Mouse (Mus musculus) heart, embryonic 10.5 days (tissue): ENCODE data around the gene Wfikkn2. TPM values are rescaled to one million over a fixed set of nuclear protein-coding genes. Genes with fewer than 3 reads are reported as not detected.

Experiments
- DNase-seq: peaks from one replicate; pipeline ENCODE4 v3.0.0-alpha.2; 2017; ENCODE audit warnings: low spot score
- H3K27ac ChIP-seq: fragments of 300-500 bp; sonication (generic); 2 replicates; pipeline ENCODE4 v1.5.1; 2016; ENCODE audit warnings: mild to moderate bottlenecking
- H3K27me3 ChIP-seq: fragments of 300-500 bp; sonication (generic); 2 replicates; pipeline ENCODE4 v1.6.1; 2016; ENCODE audit warnings: mild to moderate bottlenecking; ENCODE audit not compliant: poor library complexity, insufficient read depth, severe bottlenecking
- H3K36me3 ChIP-seq: fragments of 300-500 bp; sonication (generic); 2 replicates; pipeline ENCODE4 v1.6.1; 2016; ENCODE audit warnings: mild to moderate bottlenecking, moderate library complexity
- H3K4me1 ChIP-seq: fragments of 300-500 bp; sonication (generic); 2 replicates; pipeline ENCODE4 v1.6.1; 2016; ENCODE audit warnings: mild to moderate bottlenecking
- H3K4me3 ChIP-seq: fragments of 300-500 bp; sonication (generic); 2 replicates; pipeline ENCODE4 v1.5.1; 2016; ENCODE audit warnings: mild to moderate bottlenecking, moderate library complexity
- H3K9me3 ChIP-seq: fragments of 300-500 bp; sonication (generic); 2 replicates; pipeline ENCODE4 v1.6.1; 2016; ENCODE audit warnings: mild to moderate bottlenecking, moderate library complexity
- WGBS: fragments of 180-500 bp; shearing (Covaris S2); methylation state at CpG from one replicate; pipeline ENCODE4 v1.1.7; 2016; 5-methylcytosine and 5-hydroxymethylcytosine counted together
- polyA plus RNA-seq: library from polyadenylated mRNA; unstranded; fragments of >200 nt; fragmentation: Nextera tagmentation; extraction: Ambion mirVana; gene quantifications from 2 replicates; pipeline ENCODE4 v1.2.1, GENCODE M21; 2016

Wfikkn2 gene
- polyA plus RNA-seq, 1 experiment from 2014 or later, result 0.59 TPM

DNA sequence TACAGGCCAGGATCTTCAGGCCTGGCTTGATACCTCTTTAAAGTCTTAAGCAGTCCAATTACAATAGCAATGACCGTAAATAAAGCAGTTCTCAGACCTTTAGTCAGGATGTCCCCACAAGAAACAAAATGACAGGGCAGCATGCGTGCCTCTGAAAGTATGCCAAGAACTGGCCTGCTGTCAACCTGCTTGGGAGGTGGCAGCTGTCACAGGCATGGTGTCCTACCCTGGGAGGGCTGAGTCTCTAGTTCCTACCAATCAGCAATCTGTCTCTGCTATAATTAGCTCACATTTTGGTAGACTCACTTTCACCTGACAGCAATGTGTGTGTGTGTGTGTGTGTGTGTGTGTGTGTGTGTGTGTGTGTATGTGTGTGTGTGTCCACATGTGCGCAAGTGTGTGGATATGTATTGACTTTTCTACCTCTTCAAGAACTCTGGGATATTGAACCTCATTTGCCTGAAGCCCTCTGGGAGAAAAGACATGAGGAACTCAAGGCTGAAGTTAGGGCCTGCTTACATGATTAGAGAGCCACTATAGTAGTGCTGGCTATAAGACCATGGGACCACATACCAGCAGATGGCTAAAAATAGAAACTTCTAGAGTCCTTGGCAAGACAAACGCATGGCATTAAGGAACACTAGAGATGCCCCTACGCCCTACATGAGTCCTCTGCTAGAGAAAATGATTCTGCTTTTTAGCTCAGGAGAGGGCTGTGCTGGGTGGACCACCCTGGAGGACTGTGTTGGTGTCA, 16.4 kb downstream of the Wfikkn2 start:
- no peaks in the 10 kb centered on the region for H3K27me3 ChIP-seq
- no peak for DNase-seq
- 78% methylated on average over 5 of the region's 5 CpGs for WGBS
- peaks cover 68% of the 10 kb centered on the region for H3K4me1 ChIP-seq
- no peaks in the 10 kb centered on the region for H3K36me3 ChIP-seq
- peak overlapping the region; percentile 90 for H3K27ac ChIP-seq
- H3K9me3 ChIP-seq, result no peaks in the 10 kb centered on the region
- H3K4me3 ChIP-seq, result no peak overlapping the region

DNA sequence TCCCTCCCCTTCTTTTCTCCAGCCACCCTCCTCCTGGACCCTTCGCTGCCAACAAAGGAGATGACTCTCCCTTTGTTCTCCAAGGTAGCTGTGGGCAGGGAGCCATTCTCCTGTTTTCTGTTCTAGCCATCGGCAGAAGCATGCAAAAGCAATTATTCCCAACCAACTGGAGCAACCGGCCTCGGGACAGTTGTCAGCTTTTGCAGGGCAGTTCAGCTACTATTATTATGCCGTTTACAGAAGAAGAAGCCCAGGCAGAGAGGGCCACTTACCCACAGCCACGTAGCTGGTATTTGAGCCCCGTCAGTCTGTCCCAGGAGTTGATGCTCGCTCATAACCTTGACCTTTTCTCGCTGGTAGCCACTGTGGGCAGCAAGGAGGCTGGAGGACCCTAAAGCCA, 17.4 kb downstream of the Wfikkn2 start:
- DNase-seq, result no peak
- Histone ChIP-seq H3K27ac (peak overlapping the region; percentile 90; the same call in 1 of the 2 replicates), H3K27me3 (no peaks in the 10 kb centered on the region), H3K4me3 (no peak overlapping the region), H3K4me1 (peaks cover 59% of the 10 kb centered on the region), H3K9me3 (no peaks in the 10 kb centered on the region), H3K36me3 (no peaks in the 10 kb centered on the region)
- 61% methylated on average over 9 of the region's 9 CpGs for WGBS

DNA sequence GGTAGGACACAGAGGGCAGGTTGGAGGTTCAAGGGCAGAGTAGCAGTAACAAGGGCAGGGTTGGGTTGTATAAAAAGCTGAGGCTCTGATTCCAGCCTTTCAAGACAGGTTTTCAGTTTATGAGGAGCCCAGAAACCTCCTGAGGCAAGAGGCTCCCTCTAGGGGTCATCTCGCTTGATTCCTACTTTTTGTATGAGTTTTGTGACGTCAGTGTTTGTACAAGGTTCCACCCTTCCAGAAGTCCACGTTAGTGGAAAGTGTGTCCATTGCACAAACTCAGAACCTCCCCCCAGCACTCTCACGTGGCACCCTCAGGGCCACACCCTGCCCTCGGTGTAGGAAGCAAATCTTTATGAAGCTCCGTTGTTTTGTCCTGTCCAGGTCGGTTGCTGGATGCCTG, 19.8 kb downstream of the Wfikkn2 start:
- WGBS, result 33% methylated on average over 7 of the region's 7 CpGs
- H3K27me3 ChIP-seq, result no peaks in the 10 kb centered on the region
- no peaks in the 10 kb centered on the region for H3K9me3 ChIP-seq
- no peak overlapping the region for H3K4me3 ChIP-seq
- no peaks in the 10 kb centered on the region for H3K36me3 ChIP-seq
- no peak for DNase-seq
- H3K4me1 ChIP-seq, result peaks cover 38% of the 10 kb centered on the region
- peak overlapping the region; percentile 72 for H3K27ac ChIP-seq

DNA sequence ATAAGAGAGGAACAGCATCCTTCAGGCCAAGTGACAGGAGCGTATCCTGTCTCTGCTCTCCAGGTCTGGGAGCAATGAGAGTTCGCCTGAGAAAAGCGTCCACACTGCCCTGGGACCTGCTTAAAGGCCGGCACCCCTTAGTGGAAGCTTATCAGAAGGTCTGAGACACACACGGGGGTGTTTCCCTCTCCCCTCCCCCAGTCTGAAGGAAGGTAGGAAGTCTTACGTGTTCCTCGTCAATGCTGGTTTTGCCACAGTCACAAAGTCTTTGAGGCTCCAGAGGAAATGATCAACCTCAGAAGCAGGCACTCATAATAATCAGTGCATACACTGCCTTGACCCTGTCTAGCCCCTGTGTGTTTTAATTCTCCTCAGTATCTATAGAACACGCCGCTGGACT, 22.3 kb downstream of the Wfikkn2 start:
- no peak for DNase-seq
- Histone ChIP-seq H3K4me3 (no peak overlapping the region), H3K4me1 (peaks cover 13% of the 10 kb centered on the region), H3K27me3 (no peaks in the 10 kb centered on the region), H3K9me3 (no peaks in the 10 kb centered on the region), H3K27ac (no peak overlapping the region), H3K36me3 (no peaks in the 10 kb centered on the region)
- 59% methylated on average over 9 of the region's 9 CpGs for WGBS

DNA sequence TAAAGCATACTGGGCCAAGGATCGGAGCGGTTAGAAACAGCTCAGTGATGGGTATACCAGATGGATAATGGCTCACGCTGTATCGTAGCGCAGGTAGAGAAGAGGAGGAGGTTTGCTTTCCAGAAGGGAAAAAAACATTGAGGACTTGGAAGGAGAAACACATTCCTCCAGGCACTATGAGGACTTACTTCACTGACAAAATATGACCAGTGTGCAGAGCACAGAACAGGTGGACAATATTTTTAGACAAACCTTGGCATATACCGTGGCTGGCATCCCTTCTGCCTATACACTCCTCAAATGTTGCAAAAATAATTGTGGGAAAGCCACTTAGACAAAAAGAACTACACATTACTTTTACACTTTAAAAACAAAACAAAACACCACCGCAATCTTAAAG, 24.5 kb downstream of the Wfikkn2 start:
- Histone ChIP-seq H3K27ac (no peak overlapping the region), H3K27me3 (no peaks in the 10 kb centered on the region), H3K4me3 (no peak overlapping the region), H3K36me3 (no peaks in the 10 kb centered on the region), H3K4me1 (peaks cover 6% of the 10 kb centered on the region), H3K9me3 (no peaks in the 10 kb centered on the region)
- DNase-seq, result no peak
- 94% methylated on average over 7 of the region's 7 CpGs for WGBS

DNA sequence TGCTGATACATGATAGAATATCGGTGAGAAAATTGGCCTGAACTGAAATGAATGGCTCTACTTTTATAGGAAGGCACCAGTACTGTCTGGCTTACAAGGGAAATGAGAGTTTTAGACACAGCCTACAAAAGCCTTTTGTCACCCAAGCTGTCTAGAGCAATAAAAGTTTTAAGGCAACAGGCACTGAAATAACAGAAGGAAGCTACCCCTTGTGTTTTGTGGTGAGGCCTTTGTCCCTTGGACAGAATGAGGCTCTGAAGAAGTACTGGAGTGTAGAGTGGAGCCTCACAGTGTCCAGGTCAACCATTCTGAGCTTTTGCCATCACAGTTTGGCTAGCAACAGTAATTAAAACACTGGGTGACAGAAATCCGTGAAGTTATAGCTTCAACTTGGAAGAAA, 29.6 kb downstream of the Wfikkn2 start:
- Histone ChIP-seq H3K4me3 (no peak overlapping the region), H3K9me3 (no peaks in the 10 kb centered on the region), H3K4me1 (peaks cover 14% of the 10 kb centered on the region), H3K27me3 (no peaks in the 10 kb centered on the region), H3K27ac (no peak overlapping the region), H3K36me3 (peaks cover 14% of the 10 kb centered on the region)
- DNase-seq, result no peak
- WGBS, result 68% methylated on average over 2 of the region's 2 CpGs

DNA sequence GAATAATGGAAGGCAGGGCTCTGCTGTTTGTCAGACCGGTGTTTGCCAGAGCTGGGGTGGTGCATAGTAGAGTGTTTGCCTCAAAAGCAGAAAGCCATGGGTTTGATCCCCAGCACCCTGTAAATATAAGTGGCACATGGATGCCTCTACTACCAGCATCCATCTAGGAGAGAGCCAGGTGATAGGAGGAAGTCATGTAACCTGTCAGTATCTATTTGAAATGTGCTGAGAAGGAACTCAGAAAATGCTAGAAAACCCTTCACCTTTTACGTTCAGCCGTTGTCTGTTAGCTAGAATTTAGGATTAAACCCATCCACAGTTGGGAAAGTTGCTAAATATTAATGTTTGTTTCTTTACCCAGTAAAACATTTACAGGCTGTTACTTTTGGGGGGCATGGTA, 30.2 kb downstream of the Wfikkn2 start:
- Histone ChIP-seq H3K4me3 (no peak overlapping the region), H3K9me3 (no peaks in the 10 kb centered on the region), H3K36me3 (peaks cover 14% of the 10 kb centered on the region), H3K27me3 (no peaks in the 10 kb centered on the region), H3K4me1 (peaks cover 14% of the 10 kb centered on the region), H3K27ac (no peak overlapping the region)
- DNase-seq, result no peak
- 94% methylated on average over 3 of the region's 3 CpGs for WGBS

DNA sequence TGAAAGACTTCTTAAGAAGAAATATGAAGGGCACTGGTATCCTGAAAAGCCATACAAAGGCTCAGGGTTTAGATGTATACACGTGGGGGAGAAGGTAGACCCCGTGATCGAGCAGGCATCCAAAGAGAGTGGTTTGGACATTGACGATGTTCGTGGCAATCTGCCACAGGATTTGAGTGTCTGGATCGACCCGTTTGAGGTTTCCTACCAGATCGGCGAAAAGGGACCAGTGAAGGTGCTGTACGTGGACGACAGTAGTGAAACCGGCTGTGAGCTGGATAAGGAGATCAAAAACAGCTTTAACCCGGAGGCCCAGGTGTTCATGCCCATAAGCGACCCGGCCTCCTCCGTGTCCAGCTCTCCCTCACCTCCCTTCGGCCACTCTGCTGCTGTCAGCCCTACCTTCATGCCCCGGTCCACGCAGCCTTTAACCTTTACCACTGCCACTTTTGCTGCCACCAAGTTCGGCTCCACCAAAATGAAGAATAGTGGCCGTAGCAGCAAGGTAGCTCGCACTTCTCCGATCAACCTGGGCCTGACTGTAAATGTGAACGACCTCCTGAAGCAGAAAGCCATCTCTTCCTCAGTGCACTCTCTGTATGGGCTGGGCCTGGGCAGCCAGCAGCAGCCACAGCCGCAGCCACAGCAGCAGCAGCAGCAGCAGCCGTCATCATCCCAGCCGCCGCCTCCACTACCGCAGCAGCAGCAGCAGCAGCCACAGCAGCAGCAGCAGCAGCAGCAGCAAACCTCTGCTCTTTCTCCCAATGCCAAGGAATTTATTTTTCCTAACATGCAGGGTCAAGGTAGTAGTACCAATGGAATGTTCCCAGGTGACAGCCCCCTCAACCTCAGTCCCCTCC, 31.8 kb downstream of the Wfikkn2 start:
- Histone ChIP-seq H3K27ac (no peak overlapping the region), H3K4me3 (peak overlapping the region; percentile 23; the same call in 1 of the 2 replicates), H3K27me3 (no peaks in the 10 kb centered on the region), H3K9me3 (no peaks in the 10 kb centered on the region), H3K36me3 (peaks cover 14% of the 10 kb centered on the region), H3K4me1 (peaks cover 14% of the 10 kb centered on the region)
- WGBS, result 90% methylated on average over 29 of the region's 29 CpGs
- no peak for DNase-seq

DNA sequence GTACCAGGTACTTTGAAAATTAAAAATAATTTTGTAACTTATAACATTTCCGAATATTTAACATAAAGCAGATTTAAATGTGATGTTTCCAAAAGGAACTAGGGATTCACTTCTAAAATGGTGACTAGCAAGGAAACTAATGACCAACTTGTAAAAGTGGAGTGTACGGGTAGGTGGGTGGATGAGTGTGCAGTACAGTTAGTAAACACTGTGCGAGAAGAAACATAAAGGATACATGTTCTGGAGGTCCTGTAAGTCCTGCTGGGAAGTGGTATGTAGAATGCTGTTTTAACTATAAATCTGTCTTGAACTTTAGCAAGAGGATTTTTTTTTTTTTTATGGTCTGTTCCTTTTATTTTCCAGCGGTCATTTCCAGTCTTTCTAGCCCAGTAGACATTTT, 32.8 kb downstream of the Wfikkn2 start:
- no peak for DNase-seq
- 80% methylated on average over 4 of the region's 4 CpGs for WGBS
- no peaks in the 10 kb centered on the region for H3K27me3 ChIP-seq
- H3K9me3 ChIP-seq, result no peaks in the 10 kb centered on the region
- peak overlapping the region; percentile 97 for H3K4me3 ChIP-seq
- no peak overlapping the region for H3K27ac ChIP-seq
- H3K36me3 ChIP-seq, result peaks cover 14% of the 10 kb centered on the region
- H3K4me1 ChIP-seq, result peaks cover 14% of the 10 kb centered on the region

DNA sequence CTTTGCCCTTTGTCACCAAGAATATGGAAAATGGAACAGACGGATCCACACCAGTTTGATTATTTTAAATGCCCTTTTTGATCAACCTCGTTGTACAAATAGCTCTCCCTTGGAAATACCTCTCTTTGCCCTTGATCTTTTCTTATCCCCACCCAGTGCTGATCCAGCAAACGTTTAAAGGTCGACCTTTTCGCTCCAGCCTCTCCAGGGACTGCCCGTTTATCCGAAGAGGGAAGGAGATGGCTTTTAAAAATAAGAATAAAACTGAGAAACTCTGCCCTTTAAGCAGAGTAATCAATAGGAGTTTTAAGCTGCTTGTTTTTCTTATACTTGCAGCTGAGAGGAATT, 33.3 kb downstream of the Wfikkn2 start:
- Histone ChIP-seq H3K4me1 (peaks cover 14% of the 10 kb centered on the region), H3K36me3 (peaks cover 14% of the 10 kb centered on the region), H3K27ac (peak overlapping the region; percentile 99), H3K9me3 (no peaks in the 10 kb centered on the region), H3K4me3 (peak overlapping the region; percentile 97), H3K27me3 (no peaks in the 10 kb centered on the region)
- 3% methylated on average over 7 of the region's 7 CpGs for WGBS
- no peak for DNase-seq

DNA sequence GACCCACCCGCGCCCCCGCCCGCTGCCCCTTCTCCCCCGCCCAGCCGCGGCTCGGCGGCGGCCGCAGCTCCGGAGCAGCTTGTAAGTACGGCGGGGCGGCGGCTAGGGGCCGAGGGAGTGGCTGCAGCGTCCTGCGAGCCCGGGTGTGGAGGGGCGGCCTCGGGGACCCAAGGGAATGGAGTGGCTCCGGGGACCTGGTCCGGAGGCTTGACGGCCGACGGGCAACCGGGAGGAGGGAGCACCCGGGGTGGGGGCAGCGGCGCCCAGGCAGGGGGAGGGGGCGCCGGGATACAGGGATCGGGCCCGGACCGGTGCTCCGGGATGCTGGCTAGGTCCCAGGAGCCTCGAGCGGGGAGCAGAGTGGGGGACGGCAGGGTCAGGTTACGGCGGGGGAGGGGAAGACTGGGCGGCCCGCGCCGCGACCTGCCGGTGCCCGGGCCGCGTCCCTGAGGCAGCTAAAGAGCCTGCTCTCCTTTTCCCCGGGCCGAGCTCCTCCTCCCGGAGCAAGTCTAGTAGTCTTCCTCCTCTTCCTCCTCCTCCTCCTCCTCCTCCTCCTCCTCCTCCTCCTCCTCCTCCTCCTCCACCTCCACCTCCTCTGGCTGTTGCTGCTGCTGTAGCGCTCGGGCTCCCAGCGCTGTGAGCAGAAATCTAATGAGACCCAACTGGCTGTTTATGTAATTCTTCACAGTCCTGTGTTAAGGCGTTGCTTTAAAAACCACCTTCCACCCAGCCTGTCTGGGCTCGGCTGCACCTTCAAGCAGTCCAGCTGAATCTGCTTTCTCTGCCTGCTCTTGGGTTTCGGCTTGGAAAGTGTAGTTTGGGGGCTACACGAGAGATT, 33.9 kb downstream of the Wfikkn2 start:
- peaks cover 14% of the 10 kb centered on the region for H3K4me1 ChIP-seq
- peak overlapping the region; percentile 97 for H3K4me3 ChIP-seq
- H3K36me3 ChIP-seq, result peaks cover 14% of the 10 kb centered on the region
- 1% methylated on average over 59 of the region's 61 CpGs for WGBS
- no peaks in the 10 kb centered on the region for H3K27me3 ChIP-seq
- DNase-seq, result peak; percentile 89
- no peaks in the 10 kb centered on the region for H3K9me3 ChIP-seq
- peak overlapping the region; percentile 99 for H3K27ac ChIP-seq

DNA sequence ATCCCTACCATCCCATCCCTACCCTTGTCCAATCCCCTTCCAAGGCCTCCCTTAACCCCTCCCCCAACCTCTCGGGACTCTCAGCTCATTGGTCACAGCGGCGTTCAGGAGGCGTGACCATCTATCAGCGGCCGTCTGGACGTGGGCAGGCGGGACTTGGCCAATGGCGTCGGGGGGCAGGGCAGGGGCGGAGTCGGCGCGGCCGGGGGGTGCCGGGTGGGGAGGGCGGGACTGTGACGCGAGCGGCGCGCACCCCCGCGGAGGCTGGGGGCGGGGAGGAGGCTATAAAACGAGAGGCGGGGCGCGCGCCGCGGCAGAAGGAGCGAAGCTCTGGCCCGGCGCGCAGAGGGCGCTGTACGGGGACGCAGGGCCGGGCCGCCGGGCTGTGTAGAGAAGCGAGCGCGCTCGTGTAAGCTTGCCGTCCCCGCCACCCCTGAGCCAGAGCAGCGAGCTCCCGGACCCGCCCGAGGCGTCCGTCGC, 34.6 kb downstream of the Wfikkn2 start, which contains the start of gene Tob1:
Gene Tob1 (plus strand): TSS at position 331 of the 480 bp plus-strand sequence.
- H3K27me3 ChIP-seq, result no peaks in the 10 kb centered on the region
- peak within 1 kb of the TSS; percentile 99 for H3K27ac ChIP-seq
- DNase-seq, result peak; percentile 100
- peaks cover 14% of the 10 kb centered on the region for H3K4me1 ChIP-seq
- H3K36me3 ChIP-seq, result peaks cover 14% of the 10 kb centered on the region
- H3K4me3 ChIP-seq, result peak within 1 kb of the TSS; percentile 97
- no peaks in the 10 kb centered on the region for H3K9me3 ChIP-seq
- under 1% methylated on average over 52 of the region's 55 CpGs for WGBS
